Mouse (Mus musculus) spleen, postnatal 10 days (tissue): ENCODE results near the gene Atp8a1.

ENCODE experiments used
- DNase-seq, 2 experiments: peaks; one replicate each; pipeline ENCODE4 v3.0.0; 2021 to 2022; ENCODE audit warnings: low spot score in 2 of 2

The Atp8a1 gene

DNA sequence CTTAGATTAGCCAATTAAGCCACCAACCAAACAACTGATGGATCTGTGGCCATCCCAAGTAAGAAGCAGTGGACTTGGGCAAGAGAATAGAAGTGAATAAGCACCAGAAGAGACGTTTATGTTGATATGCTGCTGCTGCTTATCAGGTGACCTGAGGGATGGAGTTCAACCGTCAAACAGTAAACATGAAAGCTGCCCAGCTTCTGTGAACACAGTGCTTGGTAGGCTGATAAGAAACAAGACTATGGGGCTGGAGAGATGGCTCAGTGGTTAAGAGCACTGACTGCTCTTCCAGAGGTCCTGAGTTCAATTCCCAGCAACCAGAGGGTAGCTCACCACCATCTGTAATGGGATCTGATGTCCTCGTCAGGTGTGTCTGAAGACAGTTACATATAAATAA, 168.4 kb downstream of the Atp8a1 start:
- DNase-seq: no peak

DNA sequence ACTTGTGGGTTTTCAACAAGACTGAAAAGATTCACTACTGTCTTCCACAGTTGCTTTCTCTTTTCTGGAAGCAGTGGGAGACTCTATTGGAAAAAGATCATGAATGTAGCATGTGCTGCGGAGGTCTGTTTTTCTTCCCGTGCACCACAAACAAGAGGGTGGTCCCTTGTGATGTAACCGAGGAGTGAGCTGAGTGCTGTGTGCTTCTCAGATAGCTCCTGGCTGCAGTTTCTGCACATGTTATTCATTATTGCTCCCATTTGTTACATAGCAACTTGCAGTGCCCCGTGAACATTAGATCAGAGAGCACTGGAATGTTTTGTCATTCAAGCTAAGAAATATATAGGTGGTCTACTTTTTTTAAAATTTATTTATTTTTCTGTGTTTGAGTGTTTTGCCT, 174.2 kb downstream of the Atp8a1 start:
- no peak for DNase-seq

DNA sequence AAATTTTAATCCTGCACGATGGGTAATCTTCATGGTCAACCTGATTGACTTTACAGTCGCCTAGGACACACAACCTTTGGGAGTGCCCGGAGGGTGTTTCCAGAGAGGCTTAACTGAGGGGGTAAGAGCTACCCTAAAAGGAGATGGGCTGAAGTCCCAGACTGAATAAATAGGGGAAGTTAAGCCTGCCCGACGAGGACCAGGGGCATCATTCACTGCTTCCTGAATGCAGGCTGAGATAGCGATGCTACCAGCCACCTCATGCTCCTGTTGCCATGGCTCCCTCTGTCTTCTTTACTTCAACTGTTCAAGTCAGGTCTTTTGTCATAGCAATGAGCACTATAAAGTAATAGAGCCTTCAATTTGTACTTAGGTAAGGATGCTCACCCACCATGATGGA, 177.1 kb downstream of the Atp8a1 start:
- DNase-seq: no peak

DNA sequence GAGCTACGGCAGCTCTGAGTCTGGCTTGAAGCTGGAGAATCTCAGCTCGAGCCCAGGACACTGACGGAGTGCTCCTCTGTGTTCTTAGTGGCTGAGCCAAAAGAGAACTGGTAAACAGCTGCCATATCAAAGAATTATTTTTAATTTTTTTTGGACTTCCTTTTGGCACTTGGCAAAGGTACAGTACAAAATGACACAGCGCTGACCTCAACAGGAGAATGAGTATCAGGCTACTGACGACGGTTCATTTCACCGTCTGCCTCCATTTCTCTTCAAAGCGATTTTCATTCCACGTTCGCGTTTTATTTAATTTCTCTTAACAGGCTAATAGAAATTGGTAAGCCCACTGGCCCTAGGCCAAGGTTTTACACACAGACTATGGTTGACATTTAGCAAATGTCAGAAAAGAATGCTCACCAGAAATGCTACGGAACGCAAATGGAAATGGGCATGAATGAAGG, 177.8 kb downstream of the Atp8a1 start:
- DNase-seq: no peak

DNA sequence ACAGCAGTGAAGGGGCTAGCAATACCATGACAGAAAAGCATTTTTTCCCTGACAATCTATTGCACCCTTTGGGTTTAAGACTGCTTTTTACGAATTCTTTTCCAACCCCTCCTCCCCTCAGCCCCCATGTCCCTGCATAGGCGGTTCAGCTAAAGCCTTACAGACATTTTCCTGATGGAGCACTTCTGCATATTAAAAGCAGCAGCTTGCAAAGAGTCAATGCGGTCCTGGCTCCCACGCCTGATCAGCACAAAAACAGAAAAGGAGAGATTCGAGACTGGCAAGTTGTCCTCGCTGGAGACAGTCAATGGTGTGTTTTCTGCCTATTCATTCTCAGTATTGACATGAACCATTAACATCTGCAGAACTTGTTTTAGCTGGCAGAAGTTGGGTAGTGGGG, 184.5 kb downstream of the Atp8a1 start:
- no peak for DNase-seq

DNA sequence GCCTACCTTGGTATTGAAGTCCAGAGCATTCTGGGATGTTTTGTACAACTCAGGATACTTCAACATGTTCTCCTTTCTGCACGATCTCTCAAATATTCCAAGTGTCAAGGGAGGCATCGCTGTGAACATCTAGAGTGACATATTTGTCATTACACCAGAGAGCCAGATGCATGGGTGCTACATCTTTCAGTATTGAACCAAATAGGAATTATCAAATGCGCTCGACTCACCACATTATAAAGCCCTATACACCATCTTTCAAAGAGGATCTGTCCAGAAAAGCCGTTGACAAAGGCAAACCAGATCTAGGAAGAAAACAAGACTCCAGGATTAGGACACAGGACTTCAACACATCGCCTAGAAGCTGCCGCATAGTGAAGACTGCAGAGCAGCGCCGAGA, 187.4 kb downstream of the Atp8a1 start:
- DNase-seq: no peak

DNA sequence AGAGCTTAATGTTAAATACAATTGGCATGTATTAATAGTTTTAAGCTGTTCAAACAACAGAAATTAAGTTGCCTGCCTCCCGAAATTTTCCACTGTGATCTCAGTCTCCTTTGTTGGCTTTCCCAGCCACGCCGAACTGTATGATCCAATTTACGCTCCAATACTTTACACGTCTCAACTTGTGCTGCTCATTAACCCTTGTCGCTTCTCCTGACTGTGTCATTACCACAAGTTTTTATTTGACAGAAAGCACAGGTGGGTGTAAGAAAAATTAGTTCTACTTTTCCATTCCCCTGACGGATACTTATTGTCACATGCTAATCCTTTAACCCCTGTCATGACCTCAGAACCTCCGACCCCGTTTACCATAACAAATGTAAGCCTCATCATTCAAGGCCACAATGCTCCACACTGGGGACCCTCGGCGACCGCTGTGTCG, 190.4 kb downstream of the Atp8a1 start:
- DNase-seq: no peak

DNA sequence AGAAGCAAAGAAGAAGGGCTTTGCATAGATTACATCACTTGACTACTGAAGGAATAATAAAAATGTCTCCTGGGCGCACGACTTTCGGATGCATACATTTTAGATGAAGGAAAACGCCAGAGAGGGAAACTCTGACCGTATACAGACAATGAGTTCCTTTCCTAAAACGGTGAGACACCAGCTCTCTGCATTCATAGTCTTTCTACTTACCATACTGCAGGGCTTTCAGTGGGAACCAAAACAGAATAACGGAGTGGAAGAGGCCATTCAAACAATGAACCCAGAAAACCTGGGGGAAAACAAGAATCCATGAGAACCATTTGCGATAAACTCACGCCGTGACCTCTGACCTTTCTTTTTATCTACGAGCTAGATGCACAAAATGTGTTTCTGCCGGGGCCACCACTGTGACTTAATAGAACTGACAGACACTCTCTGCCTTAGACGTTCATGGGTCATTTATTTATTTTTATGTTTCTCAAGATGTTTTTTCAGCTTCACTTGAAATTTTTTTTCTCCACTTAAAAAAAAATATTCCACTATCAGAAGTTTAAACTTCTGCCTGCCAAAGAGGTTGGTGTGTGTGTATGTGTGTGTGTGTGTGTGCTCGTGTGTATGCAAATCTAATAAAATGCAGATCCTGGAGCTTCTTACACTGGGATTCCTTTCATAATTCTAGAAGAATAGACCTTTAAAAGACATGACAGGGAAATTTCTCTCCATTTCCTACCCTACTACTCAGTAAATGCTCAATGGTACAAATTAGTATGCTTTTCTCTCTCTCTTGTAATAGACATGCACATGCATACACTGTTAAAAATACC, 191.3 kb downstream of the Atp8a1 start:
- DNase-seq: no peak

DNA sequence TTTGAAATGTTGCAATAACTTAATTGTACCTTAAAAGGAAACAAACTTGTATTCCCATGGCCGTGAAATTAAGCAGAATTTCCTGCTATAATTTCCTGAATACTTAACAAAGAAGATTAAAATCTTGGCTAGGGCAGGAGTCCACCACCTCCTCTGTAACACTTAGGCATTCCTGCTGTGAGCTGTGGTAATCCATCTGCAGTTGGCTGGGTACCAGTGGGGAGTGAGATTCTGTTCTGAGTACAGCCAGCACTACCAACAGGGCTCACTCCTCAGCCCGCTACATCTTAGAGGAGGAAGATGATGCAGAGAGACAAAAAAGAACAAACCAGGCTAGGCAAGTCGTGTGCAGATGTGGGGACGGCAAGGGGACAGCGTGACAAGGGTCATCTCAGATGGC, 192.7 kb downstream of the Atp8a1 start:
- no peak for DNase-seq

DNA sequence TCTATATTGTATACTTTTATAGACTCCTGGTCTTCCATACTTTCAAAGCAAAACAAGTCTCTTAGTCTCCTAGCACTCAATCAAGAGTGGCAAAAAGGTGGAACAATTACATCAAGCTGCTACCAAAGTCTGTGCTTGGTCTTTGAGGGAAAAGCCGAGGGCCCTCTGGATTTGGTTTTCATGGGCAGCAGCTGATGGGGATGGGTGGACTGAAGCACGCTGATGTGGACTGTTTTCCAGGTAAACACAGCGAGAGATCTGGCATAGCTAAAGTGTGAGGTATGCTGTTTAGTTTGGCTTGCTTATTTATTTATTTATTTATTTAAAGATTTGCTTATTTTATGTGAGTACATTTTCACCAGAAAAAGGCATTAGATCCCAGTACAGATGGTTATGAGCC, 193.7 kb downstream of the Atp8a1 start:
- no peak for DNase-seq

DNA sequence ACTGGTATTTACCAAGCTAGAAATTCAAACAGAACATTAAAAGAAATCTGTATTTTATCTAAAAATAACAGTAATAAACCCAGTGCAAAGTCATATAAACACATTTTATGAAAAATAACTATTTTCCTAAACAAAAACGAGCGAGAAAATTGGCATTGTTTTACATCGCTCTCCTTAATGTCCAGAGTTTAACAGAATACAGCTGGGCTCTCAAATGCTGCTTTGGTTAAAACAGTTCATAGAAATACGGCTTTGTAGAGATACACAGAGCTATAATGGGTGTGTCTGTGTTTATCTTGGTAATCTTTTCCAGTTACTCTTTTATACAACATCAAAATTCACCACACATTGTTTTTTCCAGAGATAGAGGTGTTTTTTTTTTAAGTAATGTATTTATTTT, 194.8 kb downstream of the Atp8a1 start:
- DNase-seq: no peak

DNA sequence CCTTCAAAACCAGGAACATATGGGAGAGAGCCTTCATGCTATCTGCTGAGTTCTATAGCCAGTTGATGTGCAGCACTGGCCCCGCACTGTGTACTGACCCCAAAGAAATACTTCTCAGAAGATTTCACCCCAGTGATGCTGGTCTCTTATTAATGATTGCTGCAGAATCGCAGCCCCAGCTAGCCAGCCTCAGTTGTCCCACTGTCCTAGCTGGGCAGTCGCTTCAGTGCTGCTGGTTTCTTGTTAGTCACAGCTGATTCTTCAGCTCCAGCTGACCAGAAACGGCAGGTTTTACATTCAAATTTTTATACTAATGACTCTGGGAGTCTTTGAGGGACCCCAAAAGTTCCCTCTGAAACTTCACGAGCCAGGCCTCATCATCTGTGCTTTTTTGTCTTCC, 197.2 kb downstream of the Atp8a1 start:
- no peak for DNase-seq

DNA sequence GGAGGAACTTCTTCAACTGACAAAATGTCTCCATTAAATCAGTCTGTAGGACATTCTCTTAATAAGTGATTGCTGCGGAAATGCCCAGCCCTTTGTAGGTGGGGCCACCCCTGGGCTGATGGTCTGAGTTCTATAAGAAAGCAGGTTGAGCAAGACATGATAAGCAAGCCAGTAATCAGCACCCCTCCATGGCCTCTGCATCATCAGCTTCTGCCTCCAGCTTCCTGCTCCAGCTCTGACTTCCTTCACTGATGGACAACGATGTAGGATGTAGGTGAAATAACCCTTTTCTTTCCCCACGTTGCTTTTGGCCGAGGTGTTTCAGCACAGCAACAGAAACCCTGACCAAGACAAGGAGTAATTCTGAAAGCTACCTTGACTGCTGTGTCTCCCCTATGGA, 198.1 kb downstream of the Atp8a1 start:
- DNase-seq: no peak

DNA sequence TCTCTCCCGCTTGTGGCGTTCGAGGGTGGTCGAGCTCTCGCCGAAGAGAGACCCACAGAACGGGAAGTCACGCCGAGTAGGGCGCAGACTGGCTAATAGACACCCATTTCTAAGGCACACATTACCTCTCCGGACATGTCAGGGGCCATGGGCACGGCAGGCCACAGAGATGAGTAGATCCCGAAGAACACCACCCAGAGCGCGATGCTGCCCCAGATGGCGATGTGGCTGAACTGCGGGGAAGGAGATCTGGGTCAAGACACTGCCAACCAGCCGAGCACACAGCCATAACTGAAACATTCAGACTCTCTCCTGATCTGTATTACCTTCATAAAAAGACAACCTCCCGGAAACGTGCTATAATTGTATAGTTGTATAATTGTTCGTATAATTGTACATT, 199.7 kb downstream of the Atp8a1 start:
- DNase-seq: peak in 1 of 2 experiments; percentile 33

DNA sequence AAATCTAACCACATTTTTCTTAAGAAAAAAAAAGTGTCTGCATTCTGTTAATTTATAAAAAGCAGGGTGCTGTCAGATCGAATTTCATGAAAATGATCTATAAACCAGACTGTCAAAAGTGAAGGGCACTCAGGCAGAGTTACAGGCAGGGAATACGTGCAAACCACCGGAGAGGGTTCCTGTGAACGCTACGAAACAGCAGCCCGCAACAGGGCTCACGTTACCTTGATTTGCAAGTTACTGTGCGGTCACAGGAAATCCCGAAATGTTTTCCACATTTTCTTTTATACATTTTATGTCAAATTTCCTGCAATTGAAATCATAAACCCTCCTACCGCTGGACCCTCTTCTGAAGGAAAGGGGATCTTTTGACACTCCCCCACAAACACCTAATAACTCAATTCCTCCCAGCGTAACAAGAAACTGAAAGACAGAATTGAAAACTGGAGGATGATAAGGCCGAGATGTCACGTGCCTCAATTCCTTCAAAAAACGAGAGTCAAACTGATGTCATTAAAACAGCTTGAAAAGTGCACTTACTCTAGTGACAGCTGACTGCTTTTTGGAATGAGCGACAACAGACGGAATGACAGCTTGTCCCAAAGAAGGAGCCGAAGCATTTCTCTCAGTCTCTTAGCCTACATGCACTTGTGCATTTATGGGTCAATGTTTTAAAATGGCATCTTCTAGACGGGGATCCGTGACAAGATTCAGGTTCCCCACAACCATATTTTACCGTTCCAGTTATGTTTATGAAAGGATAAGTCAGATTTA, 200.3 kb downstream of the Atp8a1 start:
- DNase-seq: no peak

DNA sequence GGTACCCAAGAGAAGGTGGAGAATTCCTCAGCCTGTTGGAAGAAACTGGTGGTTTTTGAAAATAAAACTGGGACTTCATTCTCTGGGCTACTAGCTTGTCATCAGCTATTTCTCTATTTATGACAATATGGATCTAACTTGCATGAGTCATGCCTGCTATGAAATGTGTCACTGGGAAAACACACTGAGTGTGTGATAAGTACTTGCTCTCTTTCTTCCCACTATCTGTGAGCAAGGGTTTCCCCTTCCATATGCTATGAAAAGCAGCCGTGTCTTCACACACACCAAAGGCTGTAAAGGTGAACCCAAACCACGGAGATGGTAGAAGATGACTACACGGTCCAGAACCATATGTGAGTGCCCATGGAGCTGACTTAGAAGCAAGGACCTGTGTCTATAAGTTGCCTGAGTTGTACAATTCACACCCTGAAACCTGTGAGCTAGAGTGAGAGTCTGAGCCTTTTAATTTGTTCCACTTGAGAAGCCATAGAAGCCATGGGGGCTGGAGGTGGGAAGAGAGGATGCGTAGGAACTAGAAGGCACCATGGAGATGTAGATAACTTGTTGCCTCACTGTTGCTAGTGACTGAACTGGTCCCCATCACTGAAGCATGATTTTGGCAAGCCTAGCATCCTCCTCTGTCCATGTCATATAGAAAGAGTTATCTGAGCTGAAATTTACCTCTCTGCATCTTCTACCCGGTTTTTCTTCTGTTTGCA, 203.5 kb downstream of the Atp8a1 start:
- DNase-seq: no peak

DNA sequence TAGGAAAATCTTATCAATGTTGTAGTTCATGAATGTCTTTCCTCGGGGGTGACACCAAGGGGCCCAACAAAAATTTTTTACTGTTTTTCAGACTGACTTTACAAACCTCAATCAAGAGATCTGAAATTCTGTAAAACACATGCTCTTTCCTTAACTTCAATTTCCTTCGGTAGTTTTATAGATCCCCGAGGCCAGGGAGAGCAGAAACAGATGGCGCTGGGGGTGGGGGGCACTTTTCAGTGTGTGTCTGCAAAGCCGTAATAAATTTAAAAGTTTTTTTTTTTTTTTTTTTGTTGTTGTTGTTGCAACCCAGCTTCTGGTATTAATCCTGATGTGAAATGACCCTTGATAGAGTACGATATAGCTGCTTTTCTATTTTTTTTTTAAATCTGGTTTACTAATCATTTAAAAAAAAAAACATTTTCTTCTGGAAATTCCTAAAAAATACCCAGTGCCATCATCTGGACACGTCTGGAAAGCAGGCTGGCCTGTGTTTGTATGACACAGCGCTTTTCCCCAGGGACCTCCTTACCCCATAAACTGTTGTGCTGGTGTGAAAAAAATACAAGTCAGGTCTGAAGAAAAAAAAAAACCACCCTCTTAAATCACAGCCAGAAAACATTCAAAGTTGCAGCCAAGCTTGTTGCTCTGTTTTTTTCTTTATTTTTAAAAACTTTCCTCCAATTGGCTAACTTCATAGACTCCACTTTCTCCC, 205.7 kb downstream of the Atp8a1 start:
- no peak for DNase-seq

DNA sequence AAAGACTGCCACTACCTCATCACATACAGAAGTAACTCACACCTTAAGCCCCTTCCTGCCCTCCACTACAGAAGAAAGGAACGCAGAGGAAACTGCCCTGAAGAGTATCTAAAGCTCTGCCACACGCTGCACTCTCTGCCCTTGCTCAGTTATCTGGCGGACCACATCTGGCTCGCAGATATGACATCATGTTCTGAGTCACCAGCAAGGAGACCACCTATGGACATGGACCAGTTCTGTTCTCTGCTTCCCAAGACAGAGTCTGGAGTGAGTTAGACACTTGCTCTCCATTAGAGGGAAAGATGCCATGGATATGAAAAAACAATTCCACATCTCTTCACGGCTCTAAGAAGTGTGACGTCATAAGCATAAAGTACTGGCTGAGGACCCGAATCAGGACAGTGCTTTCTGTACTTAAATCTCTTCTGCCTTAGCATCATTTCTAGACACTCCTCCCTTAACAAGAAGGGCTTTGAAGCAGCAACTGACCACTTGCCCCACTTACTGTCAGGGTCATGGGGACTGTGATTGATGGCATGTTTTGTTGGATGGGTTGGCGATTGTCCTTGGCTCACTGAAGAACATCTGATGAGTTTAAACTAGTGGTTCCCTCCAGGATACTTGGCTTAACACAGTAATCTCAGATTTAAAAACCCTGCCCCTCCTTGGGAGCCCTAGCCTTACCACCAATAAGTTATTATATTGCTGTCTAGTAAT, 206.5 kb downstream of the Atp8a1 start:
- DNase-seq: no peak

DNA sequence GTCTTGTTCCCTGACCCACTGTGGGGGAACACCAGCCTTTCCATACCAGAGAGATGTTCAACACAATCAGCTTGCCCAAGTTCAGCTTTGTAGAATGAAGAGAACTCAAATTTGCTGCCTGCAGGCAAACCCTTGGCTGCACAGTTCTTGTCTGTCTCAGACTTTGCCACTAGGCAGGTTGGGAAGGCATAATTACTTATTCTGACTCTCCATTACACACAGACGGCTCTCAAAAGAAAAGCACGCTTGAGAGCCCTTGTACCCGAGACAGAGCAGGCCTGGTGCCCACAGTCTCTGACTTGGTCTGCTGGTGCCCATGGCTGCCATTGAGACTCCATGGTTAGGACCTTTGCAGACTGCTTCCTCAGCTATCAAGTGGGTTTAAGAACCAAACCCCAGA, 212.9 kb downstream of the Atp8a1 start:
- no peak for DNase-seq

DNA sequence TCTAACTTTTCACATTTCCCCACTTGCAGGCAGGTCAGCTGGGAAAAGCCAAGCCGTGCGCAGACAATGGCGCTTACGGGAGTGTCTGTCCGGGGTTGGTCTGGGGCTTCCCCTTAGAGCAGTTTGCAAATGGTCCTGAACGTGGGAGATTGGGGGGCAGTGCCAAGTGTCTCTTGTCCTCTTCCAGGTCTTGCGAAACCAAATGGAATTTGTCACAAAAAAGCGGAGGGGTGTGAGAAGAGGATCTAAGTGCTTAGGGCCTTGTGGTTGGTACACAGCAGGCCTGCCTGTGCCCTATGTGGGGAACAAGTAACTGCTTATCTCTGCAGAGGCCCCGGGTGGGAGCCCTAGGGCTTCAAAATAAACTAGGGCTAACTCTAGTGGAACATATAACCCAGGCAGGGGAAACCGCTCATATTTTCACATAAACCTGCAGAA, 213.4 kb downstream of the Atp8a1 start:
- DNase-seq: no peak

DNA sequence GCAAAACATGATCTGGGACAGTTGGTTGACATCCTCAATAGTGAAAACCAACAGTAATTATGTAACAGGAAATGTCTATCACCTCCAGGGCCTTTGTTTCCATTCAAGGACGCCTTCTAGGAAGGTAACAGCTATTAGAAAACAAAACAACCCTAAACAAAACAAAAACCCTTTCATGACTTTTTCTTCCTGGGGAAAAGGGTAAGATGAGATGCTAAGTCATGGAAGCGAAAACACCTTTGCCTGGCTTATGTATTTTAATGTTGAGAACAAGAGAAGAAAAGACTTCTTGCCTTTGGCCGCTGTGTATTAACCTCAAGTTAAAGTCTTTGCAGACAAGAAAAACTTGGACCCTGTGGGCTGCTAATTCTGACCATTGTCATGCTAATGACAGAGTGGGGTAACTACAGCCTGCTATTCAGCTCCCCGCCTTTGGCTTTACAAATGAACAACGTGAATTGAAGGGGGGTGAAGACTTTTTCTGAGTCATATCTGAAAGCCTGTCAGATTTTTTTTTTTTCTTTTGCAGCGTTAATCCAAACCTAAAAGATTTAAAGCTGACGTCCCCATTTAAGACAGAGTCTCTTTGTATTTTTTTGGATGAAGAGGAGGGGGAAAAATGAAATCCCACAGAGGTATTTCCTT, 214.0 kb downstream of the Atp8a1 start:
- DNase-seq: no peak
